Mouse (Mus musculus): ENCODE measurements around the gene Pmm1. TPM values are rescaled to one million over a fixed set of nuclear protein-coding genes. Genes with fewer than 3 reads are reported as not detected.

Pmm1 gene
- total RNA-seq, 2 experiments from 2014 or later = 5.6 to 10.5 TPM

Other genes with a start within 250 kb of the Pmm1 start
- gene Zc3h7b, start 215.9 kb downstream of the Pmm1 start, total RNA-seq (2015) = 5.8 and 6.2 TPM in 2 replicates
- gene Zc3h7b, start 215.9 kb downstream of the Pmm1 start, total RNA-seq (2017) = 5.5 and 7.0 TPM in 2 replicates
- 29.8 and 32.0 TPM in 2 replicates for gene Rangap1, start 215.4 kb downstream of the Pmm1 start, total RNA-seq (2015)
- 76.5 and 79.1 TPM in 2 replicates for gene Rangap1, start 215.4 kb downstream of the Pmm1 start, total RNA-seq (2017)
- gene Tef, start 158.5 kb downstream of the Pmm1 start, total RNA-seq (2015) = 3.1 and 3.3 TPM in 2 replicates
- gene Tef, start 158.5 kb downstream of the Pmm1 start, total RNA-seq (2017) = 6.5 and 8.6 TPM in 2 replicates
- gene Tob2, start 102.1 kb downstream of the Pmm1 start, total RNA-seq (2015) = 36.1 and 38.2 TPM in 2 replicates
- 20.3 and 23.8 TPM in 2 replicates for gene Tob2, start 102.1 kb downstream of the Pmm1 start, total RNA-seq (2017)
- gene Phf5a, start 89.0 kb downstream of the Pmm1 start, total RNA-seq (2015) = 65.3 and 85.6 TPM in 2 replicates
- gene Phf5a, start 89.0 kb downstream of the Pmm1 start, total RNA-seq (2017) = 30.1 and 34.0 TPM in 2 replicates
- gene Aco2, start 88.6 kb downstream of the Pmm1 start, total RNA-seq (2015) = 47.0 and 58.7 TPM in 2 replicates
- 82.3 and 89.4 TPM in 2 replicates for gene Aco2, start 88.6 kb downstream of the Pmm1 start, total RNA-seq (2017)
- gene Polr3h, start 34.7 kb downstream of the Pmm1 start, total RNA-seq (2015) = 2.7 and 3.9 TPM in 2 replicates
- gene Polr3h, start 34.7 kb downstream of the Pmm1 start, total RNA-seq (2017) = 5.5 and 7.8 TPM in 2 replicates
- not detected in 2 replicates for gene Csdc2, start 24.2 kb downstream of the Pmm1 start, total RNA-seq (2015)
- not detected in 2 replicates for gene Csdc2, start 24.2 kb downstream of the Pmm1 start, total RNA-seq (2017)
- not detected in 2 replicates for gene 1700029P11Rik, start 19.6 kb upstream of the Pmm1 start, total RNA-seq (2015)
- gene 1700029P11Rik, start 19.6 kb upstream of the Pmm1 start, total RNA-seq (2017) = not detected in 2 replicates
- 28.8 and 36.2 TPM in 2 replicates for gene Xrcc6, start 26.9 kb upstream of the Pmm1 start, total RNA-seq (2015)
- 82.5 and 83.2 TPM in 2 replicates for gene Xrcc6, start 26.9 kb upstream of the Pmm1 start, total RNA-seq (2017)
- 19.1 and 26.3 TPM in 2 replicates for gene Desi1, start 72.9 kb upstream of the Pmm1 start, total RNA-seq (2015)
- 2.6 and 3.9 TPM in 2 replicates for gene Desi1, start 72.9 kb upstream of the Pmm1 start, total RNA-seq (2017)
- 104 and 106 TPM in 2 replicates for gene Snu13, start 86.7 kb upstream of the Pmm1 start, total RNA-seq (2015)
- gene Snu13, start 86.7 kb upstream of the Pmm1 start, total RNA-seq (2017) = 79.1 and 80.3 TPM in 2 replicates
- not detected in 2 replicates for gene 4930407I10Rik, start 98.2 kb upstream of the Pmm1 start, total RNA-seq (2015)
- not detected in 2 replicates for gene 4930407I10Rik, start 98.2 kb upstream of the Pmm1 start, total RNA-seq (2017)
- not detected in 2 replicates for gene Mei1, start 109.1 kb upstream of the Pmm1 start, total RNA-seq (2015)
- gene Mei1, start 109.1 kb upstream of the Pmm1 start, total RNA-seq (2017) = not detected in 2 replicates
- 7.8 and 8.8 TPM in 2 replicates for gene Ccdc134, start 167.0 kb upstream of the Pmm1 start, total RNA-seq (2015)
- 22.6 and 23.5 TPM in 2 replicates for gene Ccdc134, start 167.0 kb upstream of the Pmm1 start, total RNA-seq (2017)
- gene Srebf2, start 186.3 kb upstream of the Pmm1 start, total RNA-seq (2015) = 39.0 and 40.7 TPM in 2 replicates
- 39.8 and 40.7 TPM in 2 replicates for gene Srebf2, start 186.3 kb upstream of the Pmm1 start, total RNA-seq (2017)

All from megakaryocyte, adult 5-6 weeks (primary cell).